Mouse (Mus musculus) naive thymus-derived CD4-positive, alpha-beta T cell, adult 2 months (primary cell): Measurements from ENCODE around the gene Tgm5.
"Not testable (repeated sequence)": the region's sequence is repeated elsewhere in the genome, so short reads cannot be mapped to it uniquely, and the experiment has no call there.

ENCODE experiments used
- DNase-seq: peaks from one replicate; pipeline ENCODE4 v3.0.0-alpha.2; 2011; ENCODE audit warnings: low read depth

The Tgm5 gene

DNA sequence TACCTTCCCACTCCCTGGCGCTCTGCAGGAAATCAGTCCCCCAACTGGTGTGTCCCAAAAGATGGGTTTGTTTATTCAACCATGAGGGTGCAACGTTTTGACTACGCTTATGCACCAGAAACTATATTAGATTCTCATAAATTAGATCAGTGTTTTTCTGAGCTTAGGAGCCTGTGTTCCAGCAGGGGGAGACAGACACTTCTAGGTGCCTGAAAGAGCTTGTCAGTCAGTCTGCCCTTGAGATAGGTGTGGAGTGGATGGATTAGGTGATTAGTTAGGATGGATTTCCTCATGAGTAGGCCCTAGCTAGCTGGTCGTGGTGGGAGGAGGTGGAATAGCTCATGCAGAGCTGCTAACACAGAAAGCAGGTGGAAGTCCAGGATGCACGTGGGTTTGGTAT, 44.5 kb downstream of the Tgm5 start:
- DNase-seq: peak; percentile 31

DNA sequence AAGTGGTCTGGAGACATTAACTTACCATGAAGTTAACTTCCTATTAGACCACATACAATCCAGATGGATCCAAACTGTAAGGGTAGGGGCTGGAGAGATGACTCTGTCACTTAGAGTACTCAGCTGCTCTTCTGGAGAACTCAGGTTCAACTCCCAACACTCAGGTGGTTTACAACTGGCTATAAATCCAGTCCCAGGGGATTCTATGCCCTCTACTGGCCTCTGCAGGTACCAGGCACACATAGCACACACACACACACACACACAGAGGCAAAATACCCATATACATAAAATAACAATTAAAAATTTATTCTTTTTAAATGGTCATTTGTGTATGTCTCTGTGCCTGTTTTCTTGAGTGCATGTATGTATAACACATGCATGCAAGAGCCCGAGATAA, 46.3 kb downstream of the Tgm5 start:
- DNase-seq: no peak

DNA sequence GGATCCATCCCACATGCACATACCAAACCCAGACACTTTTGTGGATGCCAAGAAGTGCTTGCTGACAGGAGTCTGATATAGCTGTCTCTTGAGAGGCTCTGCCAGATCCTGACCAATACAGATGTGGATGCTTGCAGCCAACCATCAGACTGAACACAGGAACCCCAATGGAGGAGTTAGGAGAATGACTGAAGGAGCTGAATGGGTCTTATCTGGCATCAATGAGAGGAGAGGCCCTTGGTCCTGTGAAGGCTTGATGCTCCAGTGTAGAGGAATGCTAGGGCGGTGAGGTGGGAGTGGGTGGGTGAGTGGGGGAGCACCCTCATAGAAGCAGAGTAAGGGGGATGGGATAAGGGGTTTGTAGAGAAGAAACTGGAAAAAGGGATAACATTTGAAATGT, 46.8 kb downstream of the Tgm5 start:
- not testable (repeated sequence) for DNase-seq

DNA sequence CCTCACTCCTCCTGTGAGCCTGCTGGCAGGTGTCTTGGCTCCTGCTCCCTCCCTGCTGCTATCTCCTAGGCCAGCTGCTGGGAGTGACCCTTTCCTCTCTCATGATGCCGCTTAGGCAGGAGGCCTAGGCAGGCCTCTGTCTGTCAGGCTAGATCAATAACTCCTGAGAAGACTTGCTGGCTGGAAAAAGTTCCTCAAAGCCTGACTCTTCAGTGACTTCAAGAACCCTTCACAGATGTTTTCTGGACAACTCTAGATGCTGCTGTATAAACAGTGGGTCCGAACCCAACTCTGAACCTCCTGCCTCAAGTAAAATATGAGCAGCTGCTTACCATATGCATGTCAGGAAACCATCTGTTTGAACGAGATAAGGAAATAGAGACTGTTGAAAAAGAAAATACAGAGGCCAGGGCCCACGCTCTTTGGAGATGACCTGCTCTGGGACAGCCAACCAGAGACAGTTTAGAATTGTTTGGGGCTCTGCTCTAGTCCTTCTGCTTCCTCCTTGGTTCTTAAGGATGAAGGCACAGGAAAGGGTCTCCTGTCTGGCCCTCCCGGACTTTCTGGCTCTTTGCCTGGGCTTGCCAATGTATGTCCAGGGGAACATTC, 48.8 kb downstream of the Tgm5 start, which contains the start of gene Epb42:
TSS of gene Epb42 (minus strand) at position 340 of the 609 bp plus-strand sequence.
- no peak for DNase-seq

DNA sequence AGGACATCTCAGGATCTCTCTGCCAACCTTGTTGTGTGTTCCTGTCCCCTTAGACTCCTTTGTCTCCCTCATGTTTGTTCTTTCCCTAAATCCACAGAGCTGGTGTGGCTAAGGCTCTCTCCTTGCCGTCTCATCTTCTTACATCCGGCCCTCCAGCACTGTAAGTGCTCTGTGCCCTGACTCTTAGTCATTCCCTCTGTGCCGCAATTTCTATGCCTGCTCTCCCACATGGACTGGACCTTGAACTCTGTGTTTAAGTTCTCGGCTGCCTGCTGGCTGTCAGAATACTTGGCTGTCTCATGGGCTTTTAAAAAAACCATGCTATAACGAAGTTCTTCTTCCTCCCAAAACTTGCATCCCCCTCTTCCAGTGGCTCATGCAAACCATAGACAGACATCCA, 62.7 kb downstream of the Tgm5 start:
- DNase-seq: no peak

DNA sequence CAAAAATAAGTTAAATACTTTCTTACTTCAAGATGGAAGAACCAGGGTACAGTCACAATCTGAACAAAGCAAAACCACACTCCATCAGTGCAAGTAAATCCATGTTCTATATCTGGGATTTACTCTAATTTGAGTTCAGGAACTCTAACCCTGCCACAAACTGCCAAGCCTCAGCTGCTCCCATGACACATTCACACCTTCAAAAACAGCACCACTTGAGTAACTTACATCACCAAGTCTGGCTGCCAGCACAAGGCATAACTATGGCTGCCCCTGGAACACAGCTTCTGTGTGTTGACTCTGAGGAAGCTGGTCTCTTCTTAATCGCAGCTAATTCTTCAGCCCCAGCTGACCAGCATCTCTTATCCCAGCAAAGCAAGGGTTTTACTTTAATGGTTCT, 68.5 kb downstream of the Tgm5 start:
- no peak for DNase-seq

DNA sequence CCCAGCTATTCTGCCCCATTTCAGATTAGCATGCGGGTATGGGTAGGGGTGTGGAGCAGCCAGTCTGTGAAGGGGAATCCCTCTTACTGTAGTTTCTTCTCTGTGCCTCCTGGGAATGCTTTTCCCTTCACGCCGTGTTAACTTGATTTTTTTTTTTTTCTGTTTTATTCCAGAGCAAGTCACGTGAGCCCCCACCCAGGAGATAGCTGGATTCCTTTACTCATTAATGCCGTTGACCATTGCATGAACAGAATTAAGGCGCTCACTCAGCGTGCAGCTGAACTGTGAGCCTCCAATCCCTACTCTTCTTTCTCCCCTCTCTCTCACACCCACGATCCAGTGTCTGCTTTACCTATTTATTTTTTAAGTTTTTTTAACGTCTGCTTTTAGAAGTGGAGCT, 69.4 kb downstream of the Tgm5 start:
- no peak for DNase-seq

DNA sequence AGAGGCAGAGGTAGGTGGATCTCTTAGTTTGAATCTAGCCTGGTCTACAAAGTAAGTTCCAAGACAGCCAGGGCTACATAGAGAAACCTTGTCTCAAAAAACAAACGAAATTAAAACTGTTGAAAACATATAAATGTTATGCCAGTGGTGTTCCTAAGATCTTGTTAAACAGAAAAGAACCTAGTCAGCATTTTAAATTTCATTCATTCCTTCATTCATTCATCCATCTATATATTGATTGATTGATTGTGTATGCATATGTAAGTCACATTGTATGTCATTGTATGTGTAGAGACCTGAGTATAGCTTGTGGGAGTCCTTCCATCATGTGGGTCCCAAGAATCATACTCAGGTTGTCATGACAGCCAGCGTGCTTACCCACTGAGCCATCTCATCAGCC, 70.1 kb downstream of the Tgm5 start:
- DNase-seq: no peak

DNA sequence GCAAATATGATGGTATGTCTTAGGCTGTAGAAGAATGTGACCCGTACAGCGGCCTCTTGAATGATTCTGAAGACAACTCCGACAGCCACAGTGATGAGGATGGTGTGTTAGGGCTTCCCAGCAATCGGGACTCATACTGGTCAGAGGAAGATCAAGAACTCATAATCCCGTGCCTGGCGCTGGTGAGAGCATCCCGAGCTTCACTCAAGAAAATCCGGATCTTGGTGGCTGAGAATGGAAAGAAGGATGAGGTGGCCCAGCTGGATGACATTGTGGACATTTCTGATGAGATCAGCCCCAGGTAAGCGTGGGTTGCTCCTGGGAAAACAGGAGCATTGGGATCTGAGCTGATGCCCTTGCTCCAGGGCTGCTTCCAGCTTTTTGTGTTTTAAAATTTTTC, 73.0 kb downstream of the Tgm5 start:
- no peak for DNase-seq

DNA sequence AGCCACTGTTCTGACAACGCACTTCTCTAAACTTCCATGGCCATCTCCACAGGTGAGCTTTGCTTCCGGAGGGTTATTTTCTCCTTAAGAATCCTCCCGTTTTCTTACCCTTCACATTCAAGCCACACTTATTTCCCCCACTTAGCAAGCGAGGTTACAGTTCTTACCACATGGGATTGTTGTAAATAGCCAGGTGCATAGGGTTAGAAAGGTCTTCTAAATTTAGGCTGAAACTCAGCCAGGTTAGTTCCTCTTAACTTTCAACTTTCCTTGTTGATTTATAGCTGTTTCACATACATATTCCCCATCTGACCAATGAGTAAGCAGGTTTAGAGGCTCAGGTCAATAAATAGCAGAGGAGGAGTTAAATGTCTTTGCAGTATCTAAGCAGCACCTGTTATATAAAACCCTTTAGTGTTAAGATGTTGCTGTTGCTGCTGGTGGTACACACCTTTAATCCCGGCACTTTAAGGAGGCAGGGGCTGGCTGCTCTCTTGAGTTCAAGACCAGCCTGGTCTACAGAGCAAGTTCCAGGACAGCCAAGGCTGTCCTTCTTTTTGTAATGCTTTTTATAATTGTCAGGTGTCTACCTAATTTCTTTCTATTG, 76.5 kb downstream of the Tgm5 start:
- DNase-seq: peak; percentile 31

DNA sequence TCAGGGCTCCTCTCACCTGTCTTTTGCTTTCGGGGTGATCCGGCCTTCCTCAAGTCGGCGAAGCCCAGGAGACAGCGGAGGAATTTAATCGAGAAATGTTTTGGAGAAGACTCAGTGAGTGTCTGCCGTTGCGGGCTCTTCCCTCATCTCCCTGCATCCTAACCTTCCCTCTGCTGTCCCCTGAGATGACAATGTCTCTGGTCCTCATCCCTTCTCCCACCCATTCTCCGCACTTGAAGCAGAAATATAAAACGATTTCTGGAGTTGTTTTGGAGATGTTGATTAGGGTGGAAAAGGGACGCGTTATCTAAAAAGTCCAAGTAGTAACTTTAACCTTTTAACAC, 77.0 kb downstream of the Tgm5 start:
- DNase-seq: no peak

DNA sequence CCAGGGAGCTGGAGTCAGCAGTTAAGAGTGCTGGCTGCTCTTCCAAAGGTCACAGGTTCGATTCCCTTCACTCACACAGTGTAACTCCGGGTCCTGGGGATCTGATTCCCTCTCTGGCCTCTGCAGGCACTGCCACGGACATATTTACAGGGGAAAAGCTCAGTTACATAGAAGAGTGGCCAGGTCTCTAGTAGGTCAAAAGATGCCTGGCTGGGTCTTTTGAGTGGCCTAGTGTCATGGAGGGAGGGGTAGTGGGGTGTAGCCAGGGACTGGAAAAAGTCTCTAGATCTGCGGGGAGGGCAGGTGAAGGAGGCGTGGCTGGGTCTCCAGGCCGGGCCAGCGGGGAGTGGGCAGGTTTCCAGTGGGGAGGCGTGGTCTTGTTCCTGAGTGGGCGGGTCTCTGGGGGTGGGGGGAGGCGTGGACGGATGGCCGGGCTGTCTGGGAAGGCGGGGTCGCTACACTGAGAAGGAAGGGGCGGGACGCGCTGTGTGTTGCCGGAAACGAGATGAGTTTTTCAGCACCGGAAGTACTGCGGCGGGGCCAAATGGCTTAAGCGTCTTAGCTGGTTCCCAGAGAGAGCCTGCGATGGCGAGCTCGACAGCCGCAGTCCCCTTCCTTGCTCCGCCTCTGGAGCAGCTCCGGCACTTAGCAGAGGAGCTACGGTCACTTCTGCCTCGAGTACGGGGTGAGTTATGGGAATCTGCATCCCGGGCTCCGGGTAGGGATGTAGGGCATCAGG, 77.5 kb downstream of the Tgm5 start, which contains the start of gene Ccndbp1:
TSS of gene Ccndbp1 (plus strand) at position 479 of the 739 bp plus-strand sequence.
- peak; percentile 92 for DNase-seq

DNA sequence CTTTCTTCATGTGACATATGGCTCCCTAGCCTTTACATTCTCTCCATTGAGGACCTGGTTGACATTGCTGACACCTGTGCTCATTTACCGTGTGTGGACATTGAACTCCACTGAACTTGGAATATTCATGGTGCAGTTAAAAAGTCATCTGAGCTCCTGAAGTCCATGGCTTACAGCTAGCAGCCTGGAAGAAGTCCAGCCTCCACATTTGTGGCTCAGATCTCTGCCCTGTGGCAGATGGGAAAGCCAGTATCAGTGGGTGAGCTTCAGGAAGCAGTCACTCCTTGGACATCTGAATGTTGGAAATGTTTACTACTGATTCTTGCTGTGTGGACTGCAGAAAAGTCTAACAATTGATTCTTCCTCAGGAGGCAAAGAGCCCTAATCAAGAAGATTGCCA, 78.7 kb downstream of the Tgm5 start:
- DNase-seq: no peak

DNA sequence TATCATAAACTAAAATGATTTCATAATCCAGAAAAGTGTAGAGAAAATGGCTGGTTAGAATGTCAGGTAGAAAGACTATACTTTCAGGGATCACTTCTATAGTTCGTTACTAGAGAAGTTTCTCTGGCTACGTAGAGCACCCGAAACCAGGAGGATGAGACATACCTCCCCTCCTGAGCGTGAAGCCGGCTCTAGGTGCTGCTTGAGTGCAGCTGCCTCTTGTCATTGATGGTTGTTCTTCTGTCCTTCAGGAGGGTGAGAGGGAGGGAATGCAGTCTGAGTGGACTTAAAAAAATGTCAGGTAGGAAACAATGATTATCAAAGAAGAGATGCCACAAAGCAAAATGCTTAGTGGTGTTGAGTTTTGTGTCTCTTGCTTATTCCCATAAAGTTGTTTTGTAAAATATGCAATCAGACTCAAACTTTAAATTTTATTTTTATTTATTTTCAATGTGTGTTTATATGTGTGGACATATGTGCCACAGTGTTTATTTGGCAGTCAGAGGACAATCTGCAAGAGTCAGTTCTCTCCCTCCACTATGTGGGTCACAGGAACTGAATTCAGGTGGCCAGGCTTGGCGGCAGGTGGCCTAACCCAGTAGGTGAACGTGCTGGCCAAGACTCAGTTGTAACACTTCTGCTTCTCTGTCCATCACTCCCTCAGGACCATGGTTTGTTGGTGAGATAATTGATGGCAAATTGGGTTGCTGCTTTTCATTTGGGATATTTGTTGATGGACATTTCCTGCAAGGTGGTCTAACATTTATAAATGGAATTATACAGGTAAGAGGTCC, 81.4 kb downstream of the Tgm5 start:
- no peak for DNase-seq

DNA sequence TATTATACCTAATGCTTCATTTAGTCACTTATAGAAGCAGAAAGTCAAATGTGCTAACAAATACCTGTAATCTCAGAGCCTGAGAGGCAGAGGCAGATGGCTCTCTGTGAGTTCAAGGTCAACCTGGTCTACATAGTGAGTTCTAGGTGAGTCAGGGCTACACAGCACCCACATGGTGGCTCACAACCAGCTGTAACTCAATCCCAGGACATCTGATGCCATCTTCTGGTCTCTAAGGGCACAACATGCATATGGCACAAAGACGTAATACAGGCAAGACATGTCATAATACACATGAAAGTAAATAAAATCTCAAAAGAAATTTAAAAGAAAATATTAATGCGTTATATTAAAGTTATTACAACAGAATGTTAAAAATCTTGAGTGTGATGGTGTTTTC, 82.1 kb downstream of the Tgm5 start:
- peak; percentile 34 for DNase-seq

DNA sequence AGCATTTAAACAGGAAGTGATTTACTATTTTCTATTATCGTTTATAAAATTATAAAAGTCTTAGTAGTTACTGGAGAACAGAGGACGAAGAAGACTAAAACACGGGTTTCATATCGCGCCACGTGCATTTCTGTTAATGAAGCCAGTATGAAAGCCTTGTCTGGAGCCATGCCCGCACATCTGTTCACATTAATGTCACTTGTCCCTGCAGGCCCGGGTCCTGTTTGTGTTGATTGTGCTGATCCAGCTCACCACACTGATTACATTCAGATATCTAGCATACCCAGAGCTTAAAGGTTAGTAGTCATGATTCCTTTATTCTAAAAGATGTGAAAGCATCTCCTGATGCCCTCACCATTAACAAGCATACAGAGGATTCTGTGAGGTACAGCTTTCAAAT, 86.8 kb downstream of the Tgm5 start:
- no peak for DNase-seq

DNA sequence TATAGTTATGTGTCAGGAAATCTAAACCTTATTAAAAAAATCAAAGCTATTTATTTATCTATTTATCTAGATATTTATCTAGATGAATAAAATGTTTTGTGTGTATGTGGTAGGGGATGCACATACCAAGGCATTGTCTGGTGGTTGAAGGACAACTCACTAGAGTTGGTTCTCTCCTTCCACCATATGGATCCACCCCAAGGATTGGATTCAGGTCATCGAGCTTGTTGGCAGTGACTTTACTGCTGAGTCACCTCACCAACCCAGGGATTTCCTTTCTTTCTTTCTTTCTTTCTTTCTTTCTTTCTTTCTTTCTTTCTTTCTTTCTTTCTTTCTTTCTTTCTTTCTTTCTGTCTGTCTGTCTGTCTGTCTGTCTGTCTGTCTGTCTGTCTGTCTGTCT, 89.0 kb downstream of the Tgm5 start:
- not testable (repeated sequence) for DNase-seq
